23 mouse cellular contexts compared by ENCODE assay signal in the genomic region with DNA sequence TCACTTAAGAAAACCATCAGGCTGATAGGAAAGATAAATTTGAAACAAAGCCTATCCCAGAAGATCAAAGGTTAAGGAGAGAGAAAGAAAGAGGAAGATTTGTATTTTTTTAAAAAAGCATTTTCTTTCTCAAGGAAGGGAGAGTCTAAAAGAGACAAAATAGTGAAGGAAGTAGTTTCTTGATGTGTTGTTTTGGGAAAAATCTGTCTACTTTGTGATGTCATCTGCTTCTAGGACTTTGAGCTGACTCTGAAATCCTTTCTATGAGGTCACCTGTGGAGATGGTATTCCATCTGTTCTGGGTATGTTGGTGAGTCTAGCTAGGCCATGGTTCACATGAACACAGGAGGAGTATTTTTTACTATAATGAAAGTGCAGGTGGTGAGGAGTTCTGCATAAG. TPM values are rescaled to one million over a fixed set of nuclear protein-coding genes. Genes with fewer than 3 reads are reported as not detected.
DNase-seq lines count a peak whose midpoint lies in the region; ATAC-seq and TF ChIP-seq lines count a peak whose summit lies in the region.
"Had no signal": no experiment of that assay in that cellular context is flagged by ENCODE, and none has a peak within 500 bp of the region (broad histone marks: within the 10 kb centered on the region; RNA-seq: fewer than 3 reads in every experiment).

A gene (plus strand): TSS at position 301 of the 400 bp plus-strand sequence.

- TF ChIP-seq POLR2A in testis, adult 2 months (IDR thresholded peaks at IDR 0.05; ENCODE audit: control insufficient read depth, low read depth, low read length): no peak

- H3K27me3 ChIP-seq in intestine, embryonic 16.5 days (replicated peaks; ENCODE audit: control insufficient read depth, insufficient read depth, low read length): no peaks in the 10 kb centered on the region
- H3K27me3 ChIP-seq in intestine, embryonic 15.5 days (replicated peaks): no peaks in the 10 kb centered on the region
- H3K27me3 ChIP-seq in testis, adult 2 months (ENCODE audit: control insufficient read depth, insufficient read depth, low read length): no peaks in the 10 kb centered on the region
- H3K27me3 ChIP-seq in intestine, postnatal 0 days (replicated peaks; ENCODE audit: control insufficient read depth, insufficient read depth, low read length): no peaks in the 10 kb centered on the region
- H3K27me3 ChIP-seq in liver, postnatal 0 days (ENCODE audit: insufficient read depth, low read length): no peaks in the 10 kb centered on the region
- H3K27me3 ChIP-seq: CH12.LX, Patski had no signal

- no peak within 1 kb of the TSS for H3K4me2 ChIP-seq in intestine, embryonic 16.5 days (ENCODE audit: low read depth, low read length)
- H3K4me2 ChIP-seq in intestine, embryonic 15.5 days (replicated peaks): no peak within 1 kb of the TSS
- no peak within 1 kb of the TSS for H3K4me2 ChIP-seq in intestine, postnatal 0 days (replicated peaks; ENCODE audit: low read depth)
- H3K4me2 ChIP-seq in liver, postnatal 0 days (ENCODE audit: low read depth, low read length): no peak within 1 kb of the TSS

- TF ChIP-seq CTCF in testis, adult 2 months (IDR thresholded peaks at IDR 0.05; ENCODE audit: control insufficient read depth, insufficient read depth, insufficient replicate concordance, low read depth, low read length): no peak
- no peak for TF ChIP-seq CTCF in intestine, postnatal 0 days (IDR thresholded peaks at IDR 0.05; ENCODE audit: low read depth)
- no peak for TF ChIP-seq CTCF in liver, postnatal 0 days (IDR thresholded peaks at IDR 0.05; ENCODE audit: low read depth)

- no peak for ATAC-seq in intestine, embryonic 16.5 days
- ATAC-seq in intestine, embryonic 15.5 days: no peak
- no peak for ATAC-seq in intestine, postnatal 0 days
- ATAC-seq in liver, postnatal 0 days: no peak
- ATAC-seq: activated CD4-positive, CD25-positive, alpha-beta regulatory T cell, adult 4 months; CD4-positive, CD25-positive, alpha-beta regulatory T cell, adult 4 months; Patski had no signal

- DNase-seq in testis, postnatal 10 days (ENCODE audit: low spot score): no peak
- DNase-seq in liver, postnatal 0 days: no peak
- DNase-seq: adrenal gland, adult 2 months; adrenal gland, adult 8-10 months; adrenal gland, postnatal 10 days; adrenal gland, postnatal 14 days; adrenal gland, postnatal 25 days; adrenal gland, postnatal 36 days; B cell, adult 2 months; cerebellum, adult 11 months; cerebellum, adult 11-12 months; cerebellum, adult 18-20 months had no signal

- H3K36me3 ChIP-seq in intestine, embryonic 16.5 days (ENCODE audit: control insufficient read depth, insufficient read depth, low read length): no peaks in the 10 kb centered on the region
- no peaks in the 10 kb centered on the region for H3K36me3 ChIP-seq in intestine, embryonic 15.5 days
- no peaks in the 10 kb centered on the region for H3K36me3 ChIP-seq in testis, adult 2 months (ENCODE audit: control insufficient read depth, insufficient read depth, low read length)
- H3K36me3 ChIP-seq in intestine, postnatal 0 days (ENCODE audit: control insufficient read depth, insufficient read depth): no peaks in the 10 kb centered on the region
- H3K36me3 ChIP-seq in liver, postnatal 0 days (replicated peaks; ENCODE audit: insufficient read depth, low read length): no peaks in the 10 kb centered on the region
- H3K36me3 ChIP-seq: G1E had no signal

- no peak within 1 kb of the TSS for H3K9ac ChIP-seq in intestine, embryonic 16.5 days (ENCODE audit: low read depth, low read length)
- no peak within 1 kb of the TSS for H3K9ac ChIP-seq in intestine, embryonic 15.5 days
- no peak within 1 kb of the TSS for H3K9ac ChIP-seq in intestine, postnatal 0 days (ENCODE audit: low read depth, low read length)
- no peak within 1 kb of the TSS for H3K9ac ChIP-seq in liver, postnatal 0 days (replicated peaks)

- no peaks in the 10 kb centered on the region for H3K4me1 ChIP-seq in intestine, embryonic 16.5 days (ENCODE audit: control insufficient read depth, insufficient read depth, low read length)
- no peaks in the 10 kb centered on the region for H3K4me1 ChIP-seq in intestine, embryonic 15.5 days (replicated peaks)
- no peaks in the 10 kb centered on the region for H3K4me1 ChIP-seq in testis, adult 2 months (ENCODE audit: control insufficient read depth, insufficient read depth, low read length)
- H3K4me1 ChIP-seq in intestine, postnatal 0 days (replicated peaks; ENCODE audit: control insufficient read depth, insufficient read depth, low read length): no peaks in the 10 kb centered on the region
- H3K4me1 ChIP-seq in liver, postnatal 0 days (ENCODE audit: insufficient read depth): no peaks in the 10 kb centered on the region

- no peak within 1 kb of the TSS for H3K4me3 ChIP-seq in intestine, embryonic 16.5 days (ENCODE audit: low read length)
- no peak within 1 kb of the TSS for H3K4me3 ChIP-seq in intestine, embryonic 15.5 days (replicated peaks)
- H3K4me3 ChIP-seq in testis, adult 2 months (ENCODE audit: control insufficient read depth, low read depth, low read length): peak within 1 kb of the TSS; percentile 38; the same call in 1 of the 2 replicates
- no peak within 1 kb of the TSS for H3K4me3 ChIP-seq in intestine, postnatal 0 days (ENCODE audit: low read depth, low read length)
- H3K4me3 ChIP-seq in liver, postnatal 0 days (ENCODE audit: low read depth, low read length): no peak within 1 kb of the TSS

- no peak for TF ChIP-seq EP300 in liver, postnatal 0 days (IDR thresholded peaks at IDR 0.05; ENCODE audit: low read depth)

- H3K27ac ChIP-seq in intestine, embryonic 16.5 days (ENCODE audit: low read length): no peak within 1 kb of the TSS
- no peak within 1 kb of the TSS for H3K27ac ChIP-seq in intestine, embryonic 15.5 days
- H3K27ac ChIP-seq in testis, adult 2 months (ENCODE audit: control insufficient read depth, insufficient read depth, low read depth, low read length): no peak within 1 kb of the TSS; the same call in 1 of the 2 replicates
- H3K27ac ChIP-seq in intestine, postnatal 0 days (ENCODE audit: low read depth, low read length): no peak within 1 kb of the TSS
- H3K27ac ChIP-seq in liver, postnatal 0 days (ENCODE audit: low read depth): no peak within 1 kb of the TSS

- H3K9me3 ChIP-seq in intestine, embryonic 16.5 days (ENCODE audit: control insufficient read depth, low read length): no peaks in the 10 kb centered on the region
- no peaks in the 10 kb centered on the region for H3K9me3 ChIP-seq in intestine, embryonic 15.5 days
- H3K9me3 ChIP-seq in intestine, postnatal 0 days (ENCODE audit: control insufficient read depth): no peaks in the 10 kb centered on the region
- no peaks in the 10 kb centered on the region for H3K9me3 ChIP-seq in liver, postnatal 0 days (ENCODE audit: low read length)
- H3K9me3 ChIP-seq: G1E had no signal

RNA-seq across cellular contexts. Expression of the gene that starts here (rescaled TPM):
- polyA plus RNA-seq in intestine, embryonic 16.5 days (2015; fragmentation: Nextera tagmentation; extraction: Ambion mirVana): 17.8 and 36.7 TPM in 2 replicates
- 6.3 and 9.1 TPM in 2 replicates for polyA plus RNA-seq in intestine, embryonic 15.5 days (2015; fragmentation: Nextera tagmentation; extraction: Ambion mirVana)
- 78.2 and 107 TPM in 2 replicates for polyA plus RNA-seq in testis, adult 2 months (2012; rRNA removed)
- 84.4 and 111 TPM in 2 replicates for polyA plus RNA-seq in intestine, postnatal 0 days (2015; fragmentation: Nextera tagmentation; extraction: Ambion mirVana)
- polyA plus RNA-seq in liver, postnatal 0 days (2015; fragmentation: Nextera tagmentation; extraction: Ambion mirVana): 0.14 TPM in 1 of 2 replicates, not detected in the other
- polyA plus RNA-seq: activated CD4-positive, CD25-positive, alpha-beta regulatory T cell, adult 4 months; adrenal gland, adult 2 months; brain, embryonic 14.5 days; C2C12; CD4-positive, CD25-positive, alpha-beta regulatory T cell, adult 4 months; G1E; Patski had no signal
